Mouse (Mus musculus) skeletal muscle tissue, adult 2 months (tissue): ENCODE measurements around the gene Cyb5r3.
A peak's percentile ranks its signal among the peaks of the same experiment; 100 is the strongest.

Experiments used
- DNase-seq: peaks from one replicate; pipeline ENCODE4 v3.0.0-alpha.2; 2012; ENCODE audit warnings: low read depth, low spot score

The Cyb5r3 gene

DNA sequence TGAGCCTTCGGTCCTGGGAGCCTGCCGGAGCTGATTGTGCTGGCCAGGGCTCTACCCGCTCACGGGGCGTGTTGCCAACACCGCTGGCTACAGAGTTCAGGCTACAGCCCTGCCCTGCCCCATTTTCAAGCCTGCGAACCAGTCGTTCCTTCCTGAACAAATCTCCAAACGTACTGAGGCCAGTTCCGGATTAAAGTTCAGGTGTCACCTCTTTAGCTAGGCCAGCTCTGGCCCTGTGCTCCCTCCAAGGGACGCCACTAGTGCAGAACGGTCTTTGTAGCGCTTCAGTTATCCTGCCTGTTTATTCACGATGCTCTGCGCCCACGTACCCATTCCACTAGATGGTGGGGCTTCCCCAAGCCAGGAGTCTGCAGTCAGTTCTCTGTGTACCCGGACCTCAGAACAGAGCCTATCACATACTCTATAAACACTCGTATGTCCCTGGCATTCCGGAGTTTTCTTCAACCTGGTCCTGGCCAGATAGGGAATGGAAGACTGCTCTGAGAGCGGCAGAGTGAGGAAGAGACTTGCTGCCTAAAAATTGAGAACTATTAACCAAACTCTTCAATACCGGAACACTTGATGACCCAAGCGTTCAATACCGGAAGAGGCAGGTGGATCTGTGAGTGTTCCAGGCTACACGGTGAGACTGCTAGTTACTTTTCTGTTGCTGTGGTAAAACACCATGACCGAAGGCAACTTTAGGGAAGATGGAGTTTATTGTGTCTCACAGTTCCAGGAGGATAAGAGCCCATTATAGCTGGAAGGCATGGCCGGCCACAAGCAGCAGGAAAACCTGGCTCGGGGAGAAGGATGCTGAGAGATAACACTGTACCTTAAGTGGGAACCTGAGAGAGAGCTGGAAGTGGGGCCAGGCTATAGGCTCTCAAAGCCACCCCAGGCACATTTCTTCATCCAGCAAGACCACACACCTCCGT is at the start of gene Cyb5r3:
Gene Cyb5r3 (minus strand): TSS at position 101 of the 938 bp plus-strand sequence.
- DNase-seq: no peak

GRCm38 (mm10) chr15:83221721-83222120 is 49.3 kb upstream of the Cyb5r3 start:
- DNase-seq: no peak

GRCm38 (mm10) chr15:83220368-83221013 is 48.1 kb upstream of the Cyb5r3 start:
- DNase-seq: no peak

- peak; percentile 49 for DNase-seq
Observed at GRCm38 (mm10) chr15:83215322-83216216, 43.2 kb upstream of the Cyb5r3 start.

GRCm38 (mm10) chr15:83210229-83210628 is 37.8 kb upstream of the Cyb5r3 start:
- peak; percentile 52 for DNase-seq

DNA sequence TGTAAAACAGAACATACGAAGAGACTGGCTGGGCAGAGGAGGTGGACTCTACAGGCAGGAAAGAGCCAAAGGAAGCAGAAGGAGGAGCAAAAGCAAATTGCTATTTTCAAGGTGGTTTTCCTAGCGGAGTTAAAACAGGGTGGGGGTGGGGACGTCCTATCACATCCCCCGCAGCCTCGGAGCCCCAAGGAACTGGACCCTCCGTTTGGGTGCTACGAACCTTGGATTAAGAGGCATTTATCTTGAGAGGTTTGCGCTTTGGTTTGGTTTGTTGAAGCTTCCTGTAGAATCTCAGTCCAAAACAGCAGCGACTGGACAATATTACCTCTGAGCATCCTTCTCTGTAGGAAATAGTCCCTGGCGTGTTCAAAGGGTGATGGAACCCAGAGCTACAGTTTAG is 37.3 kb upstream of the Cyb5r3 start:
- DNase-seq: no peak

DNA sequence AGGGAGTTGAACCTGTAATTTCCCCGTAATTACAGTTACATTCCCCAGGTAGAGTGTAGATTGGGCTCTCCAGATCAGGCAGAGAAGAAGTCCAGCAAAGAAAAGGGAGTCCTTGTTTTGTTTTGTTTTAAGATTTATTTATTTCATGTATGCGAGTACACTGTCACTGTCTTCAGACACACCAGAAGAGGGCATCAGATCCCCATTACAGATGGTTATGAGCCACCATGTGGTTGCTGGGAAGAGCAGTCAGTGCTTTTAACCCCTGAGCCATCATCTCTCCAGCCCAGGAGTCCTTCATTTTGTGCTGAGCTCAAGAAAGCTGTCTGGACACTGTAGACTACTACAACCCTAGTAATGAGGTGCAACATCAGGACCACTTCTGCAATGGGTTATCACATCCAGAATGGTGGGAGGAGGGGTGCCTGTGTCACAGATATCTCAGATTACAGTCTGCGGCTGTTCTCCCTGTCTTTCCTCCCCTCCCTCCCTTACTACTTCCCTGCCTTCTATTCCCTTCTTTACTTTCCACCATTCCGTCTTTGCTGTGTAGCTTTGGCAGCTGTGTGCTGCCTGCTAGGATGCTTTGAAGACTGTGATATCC is 36.8 kb upstream of the Cyb5r3 start:
- no peak for DNase-seq

DNA sequence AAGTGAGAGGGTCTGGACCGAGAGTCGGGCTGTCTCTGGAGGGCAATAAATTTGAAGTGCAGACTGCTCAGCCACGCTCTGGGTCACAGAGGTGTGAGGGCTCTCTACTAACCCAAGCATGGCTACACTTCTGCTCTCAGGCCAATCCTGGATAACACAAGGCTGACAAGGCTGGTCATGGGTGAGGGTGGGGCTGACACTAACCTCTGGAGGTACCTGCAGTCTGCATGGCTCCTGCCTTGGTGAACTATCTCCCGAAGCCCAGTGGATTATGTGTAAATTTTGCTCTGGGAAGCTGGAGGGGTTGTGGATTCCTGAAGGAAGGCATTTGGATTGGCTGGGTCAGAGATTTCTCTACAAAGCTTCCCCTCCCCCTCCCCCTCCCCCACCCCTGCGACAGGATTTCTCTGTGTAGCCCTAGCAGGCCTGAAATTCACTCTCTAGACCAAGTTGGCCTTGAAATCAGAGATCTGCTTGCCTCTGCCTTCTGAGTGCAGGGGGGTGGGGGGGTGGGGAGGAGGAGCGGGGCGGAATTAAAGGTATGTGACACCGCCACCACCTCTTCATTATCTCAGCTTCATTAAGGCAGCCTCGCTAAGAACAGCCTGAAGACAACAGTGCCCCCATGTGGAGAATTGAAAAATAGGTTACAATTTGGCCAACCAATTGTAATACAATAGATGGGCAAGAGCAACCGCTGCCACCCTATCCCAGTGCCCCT is 32.5 kb upstream of the Cyb5r3 start:
- DNase-seq: no peak

DNA sequence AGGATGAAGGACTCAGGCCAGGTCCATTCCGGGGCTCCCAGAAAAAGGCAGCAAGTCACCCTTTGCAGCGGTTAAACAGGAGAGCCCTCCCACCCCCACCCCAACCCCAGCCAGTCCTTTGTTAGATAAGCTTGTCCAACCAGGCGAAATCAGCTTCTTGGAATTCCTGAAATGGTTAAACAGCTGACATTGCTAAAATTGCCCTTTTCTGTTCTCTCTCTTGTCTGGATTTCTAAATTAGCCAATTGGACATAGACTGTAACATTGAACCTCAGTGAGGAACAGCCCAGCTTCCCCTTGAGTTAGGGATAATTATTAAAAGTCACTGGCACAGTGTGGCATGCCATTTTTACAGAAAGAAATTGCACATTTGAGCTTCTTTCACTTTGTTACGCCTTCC is 30.0 kb upstream of the Cyb5r3 start:
- DNase-seq: no peak

- DNase-seq: no peak
Observed at GRCm38 (mm10) chr15:83193413-83193812, 21.0 kb upstream of the Cyb5r3 start.

GRCm38 (mm10) chr15:83182351-83182750 is 10.0 kb upstream of the Cyb5r3 start:
- no peak for DNase-seq

DNA sequence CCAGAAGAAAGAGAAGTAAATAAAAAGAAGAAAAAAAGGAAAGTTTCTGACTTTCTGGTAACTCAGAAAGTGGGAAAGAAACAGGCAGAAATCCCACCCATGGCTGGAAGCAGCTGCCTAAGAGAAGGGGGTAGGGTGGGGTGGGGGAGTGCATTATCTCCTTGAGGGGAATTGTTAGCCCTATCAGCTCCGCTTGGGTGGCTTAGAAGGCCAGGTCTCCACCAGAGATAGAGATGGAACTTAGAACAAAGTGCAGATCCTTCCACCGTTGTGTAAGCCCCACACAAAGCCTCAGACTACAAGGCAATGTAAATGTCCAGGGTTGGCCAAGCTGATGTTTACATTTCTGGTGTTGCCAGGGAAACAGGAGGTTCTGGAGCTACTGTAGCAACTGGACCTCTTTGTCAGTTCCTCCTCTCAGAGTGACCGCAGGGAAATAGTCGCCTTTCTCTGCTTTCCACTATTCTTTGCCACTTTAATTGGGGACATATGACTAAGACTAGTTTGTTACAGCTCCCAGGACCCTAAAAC is 9.5 kb upstream of the Cyb5r3 start:
- DNase-seq: no peak

GRCm38 (mm10) chr15:83180004-83180403 is 7.6 kb upstream of the Cyb5r3 start:
- no peak for DNase-seq

DNA sequence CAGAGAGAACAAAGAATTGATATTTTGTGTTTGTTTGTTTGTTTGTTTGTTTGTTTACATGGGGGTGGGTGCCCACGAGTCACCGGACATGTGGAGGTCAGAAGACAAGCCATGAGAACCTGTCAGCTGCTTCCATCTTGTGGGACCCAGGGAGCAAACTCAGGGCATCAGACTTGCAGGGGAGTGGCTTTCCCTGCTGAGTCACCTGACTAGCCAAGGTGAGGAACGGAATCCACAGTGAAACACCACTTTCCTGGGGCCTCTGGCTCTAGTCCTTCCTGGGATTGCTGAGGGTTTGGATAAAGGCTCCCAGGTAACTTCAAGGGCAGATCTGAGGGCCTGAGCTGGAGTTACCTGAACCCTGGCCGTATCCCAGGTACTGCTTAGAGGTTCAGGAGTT is 4.3 kb upstream of the Cyb5r3 start:
- no peak for DNase-seq

GRCm38 (mm10) chr15:83173914-83174884 is 1.8 kb upstream of the Cyb5r3 start:
- no peak for DNase-seq

DNA sequence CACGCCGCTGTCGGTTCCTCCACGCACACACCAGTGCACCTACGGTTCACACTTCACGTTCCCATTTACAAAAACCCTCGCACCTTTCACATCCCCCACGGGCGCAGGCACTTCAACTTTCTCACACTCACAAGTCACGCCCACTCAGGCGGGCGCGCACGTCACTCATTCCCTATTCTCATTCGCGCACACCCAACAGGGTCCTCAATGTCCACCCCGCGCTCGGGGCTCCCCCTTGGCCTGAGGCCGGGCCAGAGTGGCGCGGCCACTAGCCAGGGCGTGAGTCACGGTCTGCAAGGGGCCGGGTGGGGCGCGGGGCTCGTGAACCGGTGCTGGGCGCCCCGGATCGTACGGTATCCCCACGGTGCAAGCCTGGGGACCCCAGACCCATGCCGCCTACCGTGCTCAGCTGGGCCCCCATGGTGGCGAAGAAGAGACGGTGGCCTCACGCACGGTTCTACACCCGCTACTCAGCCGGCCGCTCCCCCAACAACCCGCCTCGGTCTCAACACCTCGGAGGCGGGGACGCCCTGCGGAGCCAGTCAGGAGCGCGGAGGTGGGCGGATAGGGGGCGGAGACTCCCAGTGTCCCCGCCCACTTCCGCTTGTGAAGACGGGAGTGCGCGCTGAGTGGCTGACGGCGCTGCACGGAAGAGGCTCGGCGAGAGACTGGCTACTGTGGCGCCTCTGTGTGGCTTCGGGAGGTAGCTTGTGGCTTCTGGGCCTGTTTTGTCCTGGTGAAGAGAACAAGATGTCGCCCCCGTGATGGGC is 495 bp downstream of the Cyb5r3 start:
- peak; percentile 97 for DNase-seq

- no peak for DNase-seq
Observed at GRCm38 (mm10) chr15:83170956-83171659, 1.3 kb downstream of the Cyb5r3 start.
